Mouse (Mus musculus) spleen, postnatal 14 days (tissue): Measurements from ENCODE around the gene Fgr.

Experiments used
- DNase-seq, 2 experiments: peaks; one replicate each; pipeline ENCODE4 v3.0.0; 2021 to 2022; ENCODE audit warnings: low spot score in 2 of 2

The Fgr gene

DNA sequence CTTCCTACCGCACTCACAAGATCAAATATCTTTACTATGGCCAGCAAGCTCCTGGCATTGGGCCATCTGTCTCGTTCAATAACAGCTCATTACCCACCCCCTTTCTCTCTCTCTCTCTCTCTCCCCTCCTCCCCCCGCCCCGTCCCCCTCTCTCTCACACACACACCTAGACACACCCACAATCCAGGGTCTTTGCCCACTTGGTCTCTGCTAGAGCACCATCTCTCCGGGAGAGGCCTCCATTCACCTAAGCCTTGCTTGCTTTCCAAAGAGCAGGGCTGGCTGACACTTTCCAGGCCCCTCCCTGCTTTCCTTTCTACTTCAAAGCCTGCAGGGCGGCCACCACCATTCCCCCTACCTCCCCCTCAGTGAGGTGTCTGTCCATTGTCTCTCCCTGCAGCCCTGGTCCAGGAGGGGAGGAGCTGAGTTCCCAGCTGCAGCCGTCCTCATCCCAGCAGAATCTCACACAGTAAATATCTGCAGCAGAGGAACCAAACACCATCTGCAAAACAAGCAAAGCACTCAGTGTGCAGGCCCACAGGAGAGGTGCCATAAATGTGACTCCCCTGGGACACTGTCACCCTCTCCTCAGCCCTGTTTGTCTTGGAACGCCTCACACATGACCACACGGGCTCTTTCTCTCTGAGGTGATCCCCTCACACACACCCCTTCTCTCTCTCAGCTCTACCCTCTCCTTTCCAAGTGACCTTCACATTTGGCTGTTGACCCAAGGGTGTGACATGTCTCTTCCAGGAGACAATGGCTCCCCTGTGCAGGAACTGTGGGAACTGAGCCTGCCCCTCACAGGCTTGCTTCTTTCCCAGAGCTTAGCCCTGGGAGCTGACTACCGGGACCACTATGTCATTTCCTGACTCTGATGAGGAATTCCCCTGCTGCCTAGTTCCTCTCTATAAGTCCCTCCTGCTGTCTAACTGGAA is 14.9 kb upstream of the Fgr start:
- DNase-seq = no peak

GRCm38 (mm10) chr4:132959679-132960045 is 14.2 kb upstream of the Fgr start:
- no peak for DNase-seq

DNA sequence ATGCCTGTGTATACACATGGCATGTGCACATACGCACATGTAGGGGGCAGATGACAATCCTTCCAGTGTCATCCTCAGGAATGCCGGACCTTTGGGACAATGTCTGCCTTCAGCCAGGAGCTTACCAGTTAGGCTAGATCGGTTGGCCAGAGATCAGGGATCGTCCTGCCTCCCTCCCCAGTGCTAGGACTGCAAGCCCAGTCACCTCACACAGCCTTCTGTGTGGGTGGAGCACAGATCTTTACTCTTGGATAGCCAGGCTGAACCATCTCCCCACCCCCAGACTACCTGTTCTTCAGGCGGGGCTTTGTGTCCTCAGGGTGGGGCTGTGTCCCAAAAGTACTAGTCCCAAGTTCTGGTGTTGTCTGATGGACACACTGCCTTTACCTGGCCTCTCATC is 13.6 kb upstream of the Fgr start:
- DNase-seq = no peak

DNA sequence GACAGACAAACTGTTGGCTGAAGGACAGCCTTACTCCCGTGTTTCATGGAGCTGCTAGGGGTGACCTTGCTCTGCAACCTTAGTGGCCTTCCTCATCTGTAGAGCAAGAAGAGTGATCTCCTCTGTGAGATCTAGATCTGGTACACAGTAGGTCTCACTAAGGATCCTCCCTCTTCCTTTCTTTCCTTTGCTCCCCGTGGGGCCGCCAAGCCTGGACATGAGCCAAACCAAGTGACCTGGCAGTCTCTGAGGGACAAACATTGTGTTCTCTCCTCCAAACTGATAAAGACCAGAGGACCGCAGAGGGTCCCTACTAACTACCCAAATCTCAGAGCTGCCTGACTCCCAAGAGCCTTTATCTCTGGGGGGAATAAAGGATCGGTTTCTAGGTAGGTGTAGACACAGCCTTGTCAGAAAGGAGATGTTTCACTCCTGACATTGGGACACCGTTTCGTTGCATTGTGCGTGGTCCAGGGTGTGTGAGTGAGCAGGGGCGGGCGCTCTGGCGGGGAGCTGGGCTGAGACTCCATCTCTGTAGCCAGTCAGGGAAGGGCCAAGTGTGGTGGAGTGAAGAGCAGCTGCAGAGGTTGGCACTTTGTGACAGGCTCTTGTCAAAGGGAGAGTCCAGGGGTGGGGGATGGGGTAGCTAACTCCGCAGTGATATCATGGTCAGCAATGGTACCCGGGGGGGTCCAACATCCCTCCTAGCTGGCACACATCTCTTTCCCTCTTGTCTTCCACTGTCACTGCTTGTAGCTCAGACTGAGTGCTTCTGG is 12.8 kb upstream of the Fgr start:
- no peak for DNase-seq

DNA sequence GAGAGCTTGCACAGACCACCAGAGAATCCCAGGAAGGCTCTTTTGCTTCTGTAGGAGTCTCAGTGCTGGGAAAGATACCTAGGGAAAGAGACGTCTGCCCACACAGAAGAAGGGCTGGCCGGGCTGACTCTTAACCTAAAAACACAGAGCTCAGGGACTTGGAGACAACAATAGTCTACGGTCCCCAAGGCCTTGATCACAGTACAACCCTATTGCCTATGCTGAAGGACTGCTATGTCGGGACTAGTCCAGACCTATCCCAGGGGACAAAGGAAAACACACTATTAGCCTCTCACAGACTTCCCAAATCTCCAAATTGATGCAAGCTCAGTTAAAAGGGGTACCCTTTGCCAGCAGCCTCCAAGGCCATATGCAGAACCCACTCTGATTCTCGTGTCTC is 12.0 kb upstream of the Fgr start:
- DNase-seq = no peak

DNA sequence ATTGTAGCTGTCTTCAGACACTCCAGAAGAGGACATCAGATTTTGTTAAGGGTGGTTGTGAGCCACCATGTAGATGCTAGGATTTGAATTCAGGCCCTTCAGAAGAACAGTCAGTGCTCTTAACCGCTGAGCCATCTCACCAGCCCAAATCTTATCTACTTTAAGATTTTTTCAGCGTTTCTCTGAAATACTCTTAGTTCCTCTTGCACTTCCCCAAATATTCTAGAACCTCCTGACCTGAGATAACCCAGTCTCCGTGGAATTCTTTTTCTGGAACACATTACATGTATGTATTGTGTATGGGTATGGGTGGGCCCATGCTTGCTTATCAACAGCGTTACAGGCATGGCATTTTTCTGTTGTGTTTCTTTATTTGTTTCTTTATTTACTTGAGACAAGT is 11.3 kb upstream of the Fgr start:
- DNase-seq = no peak

- no peak for DNase-seq
These were observed 10.5 kb upstream of the Fgr start for GRCm38 (mm10) chr4:132963436-132963835.

- DNase-seq = no peak
These were observed 9.8 kb upstream of the Fgr start for GRCm38 (mm10) chr4:132964064-132964463.

- no peak for DNase-seq
These were observed 9.4 kb upstream of the Fgr start for GRCm38 (mm10) chr4:132964473-132964872.

- no peak for DNase-seq
These were observed 5.6 kb upstream of the Fgr start for GRCm38 (mm10) chr4:132968105-132968938.

- no peak for DNase-seq
These were observed 2.3 kb upstream of the Fgr start for GRCm38 (mm10) chr4:132971601-132972000.

DNA sequence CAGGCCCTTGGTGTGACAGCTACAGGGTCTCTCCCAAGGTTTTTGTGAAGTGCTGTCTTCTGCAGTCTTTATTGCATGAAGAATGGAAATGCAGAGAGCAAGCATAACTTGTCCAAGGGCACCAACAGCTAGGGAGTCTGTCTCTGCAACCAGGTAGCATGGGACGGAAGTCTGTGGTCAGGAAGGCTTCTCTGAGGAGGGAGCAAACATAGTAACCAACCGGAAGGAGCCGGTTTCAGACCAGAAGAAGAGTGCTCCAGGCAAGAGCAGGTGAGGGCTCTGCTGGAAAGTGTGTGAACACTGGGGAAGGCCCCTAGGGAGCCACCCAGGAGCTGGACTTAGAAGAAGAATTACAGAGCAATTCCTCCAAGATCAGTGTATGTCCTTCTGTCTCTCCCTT is 1.8 kb upstream of the Fgr start:
- DNase-seq = no peak

GRCm38 (mm10) chr4:132972556-132972955 is 1.3 kb upstream of the Fgr start:
- DNase-seq = no peak

- no peak for DNase-seq
These were observed 709 bp upstream of the Fgr start for GRCm38 (mm10) chr4:132973186-132973585.

- no peak for DNase-seq
These were observed 1.0 kb downstream of the Fgr start for GRCm38 (mm10) chr4:132974904-132975303.

GRCm38 (mm10) chr4:132975791-132976190 is 1.9 kb downstream of the Fgr start:
- no peak for DNase-seq

GRCm38 (mm10) chr4:132976729-132977128 is 2.8 kb downstream of the Fgr start:
- no peak for DNase-seq

DNA sequence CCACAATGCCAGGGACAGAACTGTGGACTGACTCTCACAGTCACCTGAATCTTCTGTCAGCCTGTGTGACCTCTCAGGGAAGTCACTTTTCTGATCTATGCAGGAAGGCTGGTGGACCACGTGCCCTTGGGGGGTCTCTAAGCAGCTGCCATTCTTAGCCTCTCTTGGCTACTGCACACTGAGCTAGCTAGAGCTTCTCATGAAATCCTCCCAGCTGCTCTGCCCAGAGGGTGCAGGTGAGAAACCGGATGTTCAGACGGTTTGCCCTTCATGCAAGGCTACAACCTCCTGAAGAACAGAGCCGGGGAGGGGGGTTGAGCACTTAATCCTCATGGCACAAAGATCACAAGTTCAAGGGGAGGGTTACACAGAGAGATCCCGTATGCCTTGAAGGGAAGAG is 3.7 kb downstream of the Fgr start:
- DNase-seq = no peak

DNA sequence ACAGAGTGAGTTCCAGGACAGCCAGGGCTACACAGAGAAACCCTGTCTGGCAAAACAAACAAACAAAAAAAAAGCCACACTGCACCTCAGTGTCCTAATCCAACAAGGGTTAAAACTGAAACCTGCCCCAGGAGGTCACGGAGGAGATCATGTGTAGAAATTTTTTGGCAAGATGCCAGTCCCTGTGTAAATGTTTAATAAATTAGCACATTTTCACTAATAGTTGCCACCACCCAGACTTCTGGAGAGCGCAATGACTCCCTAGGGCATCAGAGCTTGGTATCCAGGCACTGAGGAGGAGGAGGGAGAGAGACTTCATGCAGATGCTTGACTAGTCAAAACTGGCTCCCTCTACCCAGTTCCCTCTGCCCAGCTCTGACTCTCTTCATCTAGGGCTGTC is 5.3 kb downstream of the Fgr start:
- DNase-seq = no peak

- no peak for DNase-seq
These were observed 7.7 kb downstream of the Fgr start for GRCm38 (mm10) chr4:132981621-132982020.

- DNase-seq = no peak
These were observed 9.1 kb downstream of the Fgr start for GRCm38 (mm10) chr4:132982999-132983398.
